Mouse (Mus musculus): ENCODE data around the gene Wfikkn2.

DNA sequence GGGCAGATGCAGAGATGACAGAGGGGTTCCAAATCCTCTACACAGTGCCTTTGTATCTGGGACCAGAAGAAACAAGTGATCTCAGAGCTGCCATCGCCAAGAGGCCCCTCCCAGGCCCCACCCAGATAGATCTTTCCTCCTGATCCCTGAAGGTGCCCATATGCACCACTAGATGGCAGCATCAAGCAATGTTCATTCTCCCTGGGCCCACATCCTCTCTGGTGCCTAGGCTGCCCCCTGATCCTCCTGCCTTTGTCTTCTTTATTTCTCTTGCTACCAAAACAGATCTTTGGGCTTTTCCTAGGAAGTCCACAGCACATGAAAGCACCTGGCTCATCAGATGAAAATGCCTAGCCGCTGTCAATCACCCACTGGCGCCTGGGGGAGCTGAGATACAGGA is 9.7 kb downstream of the Wfikkn2 start:
- peak; percentile 26 for TF ChIP-seq CTCF (IDR thresholded peaks at IDR 0.05; ENCODE audit: control insufficient read depth, insufficient read depth, insufficient read length)
- TF ChIP-seq USF1 (IDR thresholded peaks at IDR 0.05; ENCODE audit: low read depth), result no peak
- TF ChIP-seq CEBPB (IDR thresholded peaks at IDR 0.05; ENCODE audit: low read depth), result no peak
- TF ChIP-seq MYOD1 (IDR thresholded peaks at IDR 0.05; ENCODE audit: control insufficient read depth, insufficient read length, low read depth), result no peak
- TF ChIP-seq MAX (IDR thresholded peaks at IDR 0.05), result no peak
